Mouse (Mus musculus): ENCODE measurements at regions not wholly inside any gene's neighbourhood (a gene's known extent, or its start where the extent isn't known, plus 50 kb on each side); places are given as distances from the start of the nearest gene placed in this dataset.

DNA sequence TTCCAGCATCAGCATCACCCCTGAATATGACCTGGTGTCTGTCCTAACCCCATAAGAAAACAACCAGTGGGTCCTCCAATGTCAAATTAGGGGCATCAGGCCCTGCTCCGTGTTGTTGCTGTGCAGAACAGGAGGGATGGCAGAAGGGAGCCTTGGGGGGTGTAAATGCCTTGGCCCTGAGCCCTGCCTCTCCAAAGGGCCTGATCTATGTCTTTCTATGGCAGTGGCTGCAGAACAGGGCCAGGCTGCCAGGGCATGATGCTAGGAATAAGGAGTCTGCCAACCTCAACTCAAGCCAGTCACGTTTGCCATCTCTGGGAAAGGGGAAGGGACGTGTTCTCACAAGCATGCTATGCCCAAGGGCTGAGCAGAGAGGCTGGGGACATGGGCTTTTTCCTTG, 172.9 kb downstream of the Kcna5 start:
- in situ Hi-C loops (cut with MboI, MseI): no loop called here

DNA sequence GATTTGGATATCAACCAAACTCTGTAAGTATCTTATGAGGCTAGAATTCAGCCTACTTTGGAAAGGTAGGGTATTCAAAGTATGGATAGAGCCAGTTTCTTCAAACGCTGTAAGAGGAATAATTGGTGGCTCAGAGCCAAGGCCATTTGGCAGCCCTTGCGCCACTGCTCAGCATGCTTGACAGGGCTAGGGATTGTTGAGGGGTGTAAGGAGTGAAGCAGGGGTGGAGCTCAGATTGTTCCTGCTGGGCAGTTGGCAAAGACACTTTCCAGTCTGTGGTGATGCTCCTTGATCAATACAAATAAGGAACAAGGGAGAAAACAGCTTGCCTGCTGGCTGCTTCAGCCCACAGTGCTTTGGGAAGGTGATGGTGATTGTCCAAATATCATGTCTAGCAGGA, 181.9 kb downstream of the Kcna5 start:
- in situ Hi-C loops (cut with MboI, MseI): no loop called here

DNA sequence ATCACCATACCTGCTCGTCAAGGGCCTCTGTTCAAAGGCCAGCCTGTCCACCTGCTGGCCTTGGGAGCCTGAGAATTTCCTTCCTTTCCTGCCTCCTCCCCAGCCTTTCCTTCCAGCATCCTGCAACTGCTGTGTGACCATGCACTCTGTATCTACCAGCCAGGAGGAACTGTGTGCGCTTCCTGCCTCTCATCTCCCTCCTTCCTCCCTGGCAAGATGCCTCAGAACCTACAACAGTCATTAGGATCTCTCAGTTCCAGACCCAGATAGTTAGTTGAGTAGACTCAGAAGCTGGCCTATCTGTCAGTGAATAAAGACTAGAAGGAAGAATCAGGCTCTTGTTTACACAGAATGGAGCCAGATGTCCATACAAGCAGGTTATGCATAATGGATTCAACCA, 183.8 kb upstream of the Ntf3 start:
- in situ Hi-C loops (cut with MboI, MseI): no loop called here

DNA sequence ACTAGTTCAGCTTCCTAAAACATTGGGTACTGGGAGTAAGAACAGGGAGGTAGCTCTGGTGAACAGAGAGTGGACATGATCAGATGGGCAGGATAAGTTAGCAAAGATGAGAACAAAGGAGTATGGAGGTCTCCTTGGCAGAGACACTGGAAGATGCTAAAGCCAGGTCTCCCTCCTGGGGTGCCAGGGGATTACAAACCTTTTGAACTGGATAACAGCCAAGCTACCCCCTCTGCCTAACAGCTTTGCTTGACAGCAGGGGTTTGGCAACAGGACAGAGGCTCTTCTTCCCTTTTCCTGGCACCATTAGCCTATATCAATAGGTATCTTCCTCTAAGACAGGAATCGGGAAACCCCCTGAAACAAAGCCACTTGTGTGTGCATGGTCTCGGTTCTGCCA, 183.2 kb upstream of the Ntf3 start:
- in situ Hi-C loops (cut with MboI, MseI): no loop called here

DNA sequence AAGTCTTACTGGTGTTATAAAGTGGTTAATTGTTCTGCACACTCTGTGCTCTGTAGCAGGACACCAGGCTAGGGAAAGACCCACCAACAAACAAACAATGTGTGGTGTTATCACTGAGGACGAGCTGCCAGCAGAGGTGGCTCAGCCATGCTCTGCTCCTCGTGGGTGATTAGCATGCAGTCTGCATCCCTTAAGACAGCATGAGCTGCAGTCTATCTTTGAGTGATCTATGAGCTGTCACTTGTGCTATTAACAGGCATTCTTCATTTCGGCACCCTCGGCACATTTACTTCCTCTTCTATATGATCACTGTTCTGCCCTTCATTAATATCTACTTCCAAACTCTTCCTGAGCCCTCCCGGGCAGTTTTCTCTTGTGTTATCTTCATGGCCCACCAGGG, 178.5 kb upstream of the Ntf3 start:
- in situ Hi-C loops (cut with MboI, MseI): no loop called here

DNA sequence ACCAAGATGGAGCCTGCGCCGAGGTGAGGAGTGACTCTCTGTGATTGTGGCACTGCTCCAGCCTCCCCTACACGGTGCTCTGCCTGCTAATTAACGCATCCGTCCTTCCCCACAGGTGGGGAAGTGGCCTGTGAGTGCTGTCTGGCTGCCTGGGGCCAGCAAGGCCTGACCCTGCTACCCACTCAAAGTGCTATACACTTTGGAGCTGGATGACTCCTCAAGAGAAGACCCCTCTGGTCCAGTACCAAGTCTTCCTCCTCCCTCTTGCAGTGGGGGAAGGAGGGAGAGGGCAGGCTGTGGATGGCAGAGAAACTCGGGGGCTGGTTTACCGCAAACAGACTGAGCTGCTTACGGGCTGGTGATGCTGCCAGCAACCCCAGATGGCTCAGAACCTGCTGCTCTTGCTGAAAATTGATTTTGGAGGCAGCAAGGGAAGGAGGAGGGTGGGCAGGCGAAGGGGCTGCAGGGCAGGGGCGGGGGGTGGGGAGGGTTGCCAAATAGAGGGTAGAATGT, 173.4 kb upstream of the Ntf3 start:
- in situ Hi-C loops (cut with MboI, MseI): no loop called here

DNA sequence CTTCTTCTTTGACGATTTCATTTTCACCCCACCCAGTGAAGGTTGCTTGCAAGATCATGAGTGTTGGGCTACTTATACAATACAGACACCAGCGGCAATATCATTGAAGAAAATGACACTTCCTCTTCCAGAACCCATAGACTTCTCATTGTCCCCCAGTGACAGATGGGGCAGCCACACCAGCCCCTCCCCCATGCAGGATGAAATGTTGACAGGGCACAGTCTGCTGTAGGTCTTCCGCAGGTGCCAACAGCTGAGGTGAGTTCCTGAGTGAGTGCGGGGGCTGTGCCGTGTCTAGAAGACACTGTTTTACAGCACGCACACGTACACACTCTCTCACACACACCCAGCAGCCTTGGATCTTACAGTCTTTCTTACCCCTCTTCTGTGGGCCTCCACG, 171.0 kb upstream of the Ntf3 start:
- in situ Hi-C loops (cut with MboI, MseI): no loop called here

DNA sequence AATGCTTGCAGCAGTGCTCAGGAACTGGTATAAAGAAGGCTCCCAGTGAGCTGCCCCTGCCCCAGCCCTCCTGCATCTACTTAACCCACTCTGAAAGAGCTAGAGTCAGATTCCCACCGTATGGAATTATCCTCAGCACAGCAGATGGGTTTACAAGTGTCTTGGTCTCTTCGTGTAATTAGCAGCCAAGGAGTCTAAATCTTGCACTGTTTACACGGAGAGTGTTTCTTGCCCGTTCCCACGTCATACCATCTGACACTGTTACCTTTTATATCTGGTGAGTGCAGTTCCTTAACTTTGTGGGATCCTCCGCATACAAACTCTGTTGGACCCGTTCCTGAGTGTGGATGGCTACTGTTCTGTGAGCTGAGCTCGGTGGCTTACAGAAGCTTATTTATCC, 167.5 kb upstream of the Ntf3 start:
- in situ Hi-C loops (cut with MboI, MseI): no loop called here

DNA sequence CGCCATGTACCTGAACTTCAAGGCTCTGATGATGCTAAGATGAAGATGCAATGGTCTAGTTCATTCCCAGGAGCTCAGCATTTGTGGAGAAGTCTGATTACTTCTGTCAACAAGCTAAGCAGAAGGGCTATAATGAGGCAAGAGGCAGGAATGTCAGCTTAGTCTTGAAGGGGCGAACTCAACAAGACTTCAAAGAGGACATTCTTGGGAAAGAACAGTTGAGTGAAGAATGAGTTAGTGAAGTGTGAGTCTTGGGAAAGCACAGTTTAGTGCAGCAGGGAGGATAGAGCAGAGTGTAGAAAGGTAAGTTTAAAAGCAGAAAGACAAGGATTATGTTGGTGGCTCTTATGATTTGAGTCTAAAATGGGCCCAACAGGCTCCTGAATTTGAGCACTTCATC, 160.5 kb upstream of the Ntf3 start:
- in situ Hi-C loops (cut with MboI, MseI): no loop called here

DNA sequence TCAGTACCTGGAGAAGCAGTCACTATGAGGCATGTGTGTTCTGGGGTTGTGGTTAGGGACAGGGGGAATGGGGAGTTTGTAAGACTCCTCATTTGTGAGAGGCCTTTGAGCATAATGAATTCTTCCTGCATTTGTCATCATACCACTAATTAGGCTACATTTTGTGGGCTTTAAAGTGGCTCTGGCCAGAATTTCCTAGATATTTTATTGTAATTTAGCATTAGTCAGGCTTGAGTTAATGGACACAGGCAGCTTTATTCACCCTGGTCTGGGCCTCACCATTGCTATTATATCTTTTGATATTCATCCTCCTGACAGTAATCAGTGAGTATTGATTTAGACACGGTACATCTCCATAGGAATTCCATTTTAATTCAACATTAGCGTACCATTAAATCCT, 151.8 kb upstream of the Ntf3 start:
- in situ Hi-C loops (cut with MboI, MseI): no loop called here

DNA sequence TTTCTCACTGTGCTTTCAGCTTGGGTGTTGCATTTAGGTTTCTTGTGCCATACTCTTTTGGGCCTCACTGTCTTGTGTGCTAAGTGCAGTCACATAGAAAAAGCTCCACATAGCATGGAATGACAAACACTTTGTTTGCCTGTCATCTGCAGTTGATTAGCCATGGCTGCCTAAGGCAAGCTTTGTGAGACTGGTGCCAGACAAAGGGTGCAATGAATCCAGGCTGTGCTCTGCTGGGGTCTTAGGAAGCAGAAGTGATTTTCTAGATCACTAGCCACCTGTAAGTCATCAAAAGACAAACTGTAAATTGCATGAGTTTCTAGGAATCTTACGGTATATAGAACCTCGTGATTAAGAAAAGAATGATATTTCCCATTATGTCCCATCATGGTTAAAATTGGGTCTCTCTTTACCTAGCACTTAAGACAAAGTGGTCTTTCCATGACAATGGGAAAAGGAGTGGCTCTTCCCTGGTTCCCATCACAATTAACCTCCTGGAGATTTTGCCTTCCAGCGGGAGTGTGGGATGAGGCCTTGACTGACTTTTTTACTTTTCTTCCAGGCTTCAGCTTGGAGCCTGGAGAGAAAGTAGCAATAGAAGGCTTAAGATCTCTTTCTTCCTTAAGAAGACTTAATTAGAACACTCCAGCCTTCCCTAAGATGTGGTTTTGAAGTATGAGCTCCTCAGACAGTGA, 144.2 kb upstream of the Ntf3 start:
- in situ Hi-C loops (cut with MboI, MseI): no loop called here

DNA sequence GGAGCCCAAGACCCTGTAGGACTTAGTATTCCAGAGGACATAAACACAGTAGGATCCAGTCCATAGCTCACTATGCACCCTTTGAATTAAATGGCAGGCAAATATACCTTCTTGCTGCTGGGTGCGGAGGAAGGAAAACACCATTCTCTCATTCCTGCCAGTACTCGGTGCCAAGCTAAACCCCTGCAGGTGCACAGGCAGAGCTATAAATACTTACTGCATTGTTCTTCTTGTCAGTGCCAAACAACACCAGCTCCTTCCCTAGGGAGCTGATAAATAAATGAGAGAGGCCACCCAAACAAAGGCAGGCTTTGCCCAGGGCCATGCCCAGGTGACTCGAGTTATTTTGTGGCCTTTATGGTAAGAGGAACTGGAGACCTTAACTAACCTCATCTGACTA, 136.4 kb upstream of the Ntf3 start:
- in situ Hi-C loops (cut with MboI, MseI): no loop called here

DNA sequence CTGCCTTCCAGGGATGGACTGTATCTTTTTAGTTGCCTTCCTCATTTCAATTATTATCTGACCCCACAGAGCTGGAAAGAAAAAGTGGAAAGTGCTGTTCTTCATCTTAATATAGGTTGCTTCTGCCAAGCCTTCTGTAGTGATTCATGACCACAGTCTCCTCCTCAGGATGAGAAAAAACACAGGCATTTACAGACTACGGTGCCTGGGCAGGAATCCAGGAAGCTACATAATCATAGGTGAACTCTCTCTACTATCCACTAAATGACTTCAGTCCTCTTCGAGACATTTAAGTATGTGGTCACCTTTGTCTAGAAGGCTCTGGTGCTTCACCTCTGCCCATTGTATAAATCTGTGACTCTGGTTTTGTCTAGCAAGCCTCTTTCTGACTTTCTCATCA, 124.9 kb upstream of the Ntf3 start:
- in situ Hi-C loops (cut with MboI, MseI): no loop called here

DNA sequence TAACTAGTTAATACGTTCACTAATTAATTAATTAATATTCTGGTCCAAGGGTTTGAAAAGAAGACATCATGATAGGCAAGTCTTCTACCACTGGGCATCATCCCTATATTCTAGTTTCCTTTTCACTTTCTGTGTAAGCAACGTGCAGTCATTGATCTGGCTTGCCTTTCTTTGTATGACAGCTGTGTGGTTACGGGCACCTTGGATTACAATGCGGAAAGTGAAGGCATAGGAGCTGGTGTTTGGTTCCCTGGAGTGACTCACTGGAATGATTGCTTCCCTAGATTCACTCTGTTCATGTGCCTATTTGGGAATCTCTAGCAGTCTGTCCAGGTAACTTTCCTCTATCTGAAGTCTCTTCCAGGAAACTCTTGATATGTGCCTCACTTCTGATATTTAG, 120.5 kb upstream of the Ntf3 start:
- in situ Hi-C loops (cut with MboI, MseI): no loop called here

DNA sequence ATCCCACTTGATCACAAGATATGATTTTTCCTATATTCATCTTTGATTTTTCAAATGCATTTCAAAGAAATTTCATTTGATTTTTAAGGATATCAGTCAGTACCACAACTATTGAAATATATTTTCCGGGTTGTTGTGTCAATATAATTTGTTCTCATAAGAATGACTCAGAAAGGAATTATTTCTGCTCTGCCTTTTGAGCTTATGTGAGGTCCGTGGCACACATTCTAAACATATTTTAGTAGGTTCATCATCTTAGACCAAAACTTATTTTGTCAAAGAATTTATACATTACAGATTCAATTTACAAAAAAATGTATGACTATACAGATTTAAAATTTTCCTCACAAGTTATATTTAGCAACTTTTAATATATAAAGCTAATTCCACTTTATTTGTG, 119.5 kb upstream of the Ntf3 start:
- in situ Hi-C loops (cut with MboI, MseI): no loop called here

DNA sequence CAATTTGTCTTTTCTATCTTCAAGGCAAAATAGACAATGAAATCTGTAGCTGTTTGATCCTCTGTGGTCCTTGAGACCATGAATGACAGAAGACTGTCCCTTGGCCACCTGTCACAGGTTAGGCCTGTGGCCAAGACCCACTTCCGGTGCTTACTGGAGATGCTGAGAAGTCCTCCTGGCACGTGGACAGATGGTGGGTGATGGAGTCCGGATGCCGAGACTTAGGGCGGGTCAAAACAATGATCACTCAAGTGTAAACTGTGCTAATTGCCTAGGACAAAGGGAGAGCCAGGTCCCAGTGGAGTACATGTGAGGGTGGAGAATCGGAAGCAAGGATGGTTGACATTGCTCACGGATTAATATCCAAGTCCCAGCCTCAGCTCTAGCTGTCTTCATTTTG, 117.7 kb upstream of the Ntf3 start:
- in situ Hi-C loops (cut with MboI, MseI): no loop called here

DNA sequence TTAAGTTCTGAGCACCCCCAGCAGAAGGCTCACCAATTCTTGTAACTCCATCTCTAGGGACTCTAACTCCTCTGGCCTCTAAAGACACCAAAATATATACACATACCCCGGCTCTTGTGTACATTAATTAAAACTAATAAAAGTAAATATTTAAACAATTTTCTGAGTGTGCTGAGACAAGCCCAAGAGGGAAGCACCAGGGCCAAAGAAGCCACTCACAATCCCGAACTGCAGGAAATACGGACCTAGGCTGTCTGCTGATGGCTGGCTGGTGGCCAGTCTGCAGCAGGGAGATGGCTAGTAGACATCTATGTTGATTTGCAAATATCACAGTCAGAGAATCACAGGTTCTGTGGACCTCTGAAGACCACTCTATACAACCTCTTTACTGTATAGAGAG, 113.6 kb upstream of the Ntf3 start:
- in situ Hi-C loops (cut with MboI, MseI): no loop called here

DNA sequence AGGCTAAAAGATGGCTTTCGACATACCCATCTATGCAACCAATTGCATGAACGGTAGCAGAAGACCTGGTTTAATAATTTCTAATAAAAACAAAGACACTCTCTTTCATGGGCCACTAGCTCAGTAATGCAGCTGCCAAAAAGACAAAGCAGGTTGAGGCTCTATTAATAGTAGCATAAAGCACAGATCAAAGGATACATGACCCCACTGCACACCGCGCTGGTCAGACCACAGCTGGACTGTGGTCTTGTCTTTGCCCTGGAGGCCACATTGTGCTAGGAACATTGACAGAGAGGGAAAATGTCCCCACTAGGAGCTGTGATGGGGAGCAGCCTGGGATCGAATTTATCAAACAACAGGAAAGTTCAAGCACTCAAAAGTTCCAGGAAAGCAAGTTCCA, 79.3 kb upstream of the Ntf3 start:
- in situ Hi-C loops (cut with MboI, MseI): no loop called here

DNA sequence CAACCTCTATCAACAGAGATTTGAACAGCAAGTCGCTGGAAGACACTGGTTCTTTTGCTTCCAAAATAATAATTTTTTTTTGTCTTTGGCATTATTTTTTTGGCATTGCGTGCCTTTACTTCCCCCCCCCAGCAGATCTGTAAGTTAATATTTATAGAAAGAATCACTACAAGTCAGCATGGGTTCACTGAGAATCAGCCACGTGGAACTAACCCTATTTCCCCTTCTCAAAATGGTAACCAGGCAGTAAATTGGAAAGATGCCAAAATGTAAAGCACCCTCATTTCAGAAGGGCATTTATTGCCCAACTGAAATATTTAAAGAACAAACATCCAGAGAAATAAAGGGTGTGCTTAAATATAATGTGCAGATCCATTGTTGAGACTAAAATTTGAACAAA, 78.7 kb upstream of the Ntf3 start:
- in situ Hi-C loops (cut with MboI, MseI): no loop called here

DNA sequence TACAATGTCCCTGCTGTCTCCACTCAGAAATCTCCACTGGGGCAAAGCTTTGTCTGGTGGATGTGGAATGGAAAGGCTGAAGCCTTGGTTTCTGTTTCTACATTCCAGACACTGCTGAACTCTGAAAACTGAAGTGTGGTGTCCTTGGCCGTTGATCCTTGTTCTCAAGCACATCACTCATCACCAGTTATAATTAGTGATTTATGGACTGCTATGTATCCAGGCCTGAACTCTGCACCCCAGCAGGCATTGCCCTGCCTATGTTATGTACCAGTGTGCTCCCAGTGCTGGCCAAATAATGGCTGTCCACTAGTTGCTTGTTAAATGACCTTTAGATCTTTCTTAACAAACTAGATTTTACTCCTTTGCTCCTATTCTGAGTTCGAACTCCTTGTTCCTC, 75.6 kb upstream of the Ntf3 start:
- in situ Hi-C loops (cut with MboI, MseI): no loop called here

DNA sequence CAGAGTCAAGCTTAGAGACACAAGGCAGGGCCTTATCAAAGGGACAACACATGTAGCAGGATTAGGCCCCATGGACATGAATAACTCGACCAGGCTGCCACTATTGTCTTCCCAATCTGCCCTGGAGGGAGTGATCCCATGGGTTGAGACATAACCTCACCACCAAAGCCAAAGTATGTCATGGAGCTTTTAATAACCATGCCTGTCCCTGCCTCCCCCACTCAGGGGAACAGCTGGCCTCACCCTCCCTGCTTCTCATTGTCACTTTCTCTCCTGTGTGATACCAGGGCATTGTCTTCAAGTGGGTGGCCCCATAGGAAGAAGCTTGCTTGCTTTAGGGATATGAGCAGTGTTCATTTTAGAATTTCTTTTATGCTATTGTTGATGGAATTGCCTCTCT, 73.5 kb upstream of the Ntf3 start:
- in situ Hi-C loops (cut with MboI, MseI): no loop called here

Data from T-helper 1 cell (primary cell).